Mouse (Mus musculus) kidney, postnatal 14 days (tissue): Measurements from ENCODE around the gene Sema4b.

Experiments used
- DNase-seq: peaks from one replicate; pipeline ENCODE4 v3.0.0; 2022; ENCODE audit warnings: mixed read lengths

Gene Sema4b

DNA sequence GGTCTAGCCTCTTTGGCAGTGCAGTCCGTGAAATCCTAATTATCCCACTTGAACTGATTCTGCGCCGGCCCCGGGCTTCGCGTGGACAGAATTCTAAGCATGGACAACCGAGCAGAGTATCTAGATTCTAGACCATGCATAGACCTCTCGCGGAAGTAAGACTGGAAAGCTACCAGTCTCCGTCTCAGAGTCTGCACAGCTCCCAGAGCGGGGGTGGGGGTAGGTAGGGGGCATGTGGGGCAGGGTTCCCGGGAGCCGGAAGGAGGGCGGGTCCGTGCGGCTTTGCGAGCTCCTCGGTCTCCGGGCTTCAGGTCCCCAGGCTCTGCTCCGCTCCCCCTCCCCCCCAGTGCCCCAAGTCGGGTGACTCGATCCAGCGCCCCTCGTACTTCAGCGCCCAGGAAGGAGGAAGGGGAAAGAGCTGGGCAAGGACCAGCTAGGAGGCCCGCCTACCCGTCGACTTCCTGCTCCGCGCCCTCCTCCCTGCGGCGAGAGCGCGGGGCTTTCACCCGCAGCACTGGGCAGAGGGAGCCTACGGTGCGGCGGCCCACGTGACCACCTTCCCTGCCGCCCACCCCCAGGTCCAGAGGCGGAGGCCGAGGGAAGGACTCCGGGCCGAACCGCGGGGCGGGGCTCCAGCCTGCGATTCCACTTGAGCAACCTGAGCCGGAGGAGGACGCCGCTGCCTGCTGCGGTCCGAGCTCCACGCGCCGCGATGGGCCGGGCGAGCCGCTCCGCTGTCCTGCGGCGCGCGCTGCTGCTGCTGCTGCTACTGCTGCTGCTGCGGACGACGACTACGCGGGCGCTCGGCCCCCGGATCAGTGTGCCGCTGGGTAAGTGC, 11.5 kb downstream of the Sema4b start:
- DNase-seq, result peak; percentile 90

DNA sequence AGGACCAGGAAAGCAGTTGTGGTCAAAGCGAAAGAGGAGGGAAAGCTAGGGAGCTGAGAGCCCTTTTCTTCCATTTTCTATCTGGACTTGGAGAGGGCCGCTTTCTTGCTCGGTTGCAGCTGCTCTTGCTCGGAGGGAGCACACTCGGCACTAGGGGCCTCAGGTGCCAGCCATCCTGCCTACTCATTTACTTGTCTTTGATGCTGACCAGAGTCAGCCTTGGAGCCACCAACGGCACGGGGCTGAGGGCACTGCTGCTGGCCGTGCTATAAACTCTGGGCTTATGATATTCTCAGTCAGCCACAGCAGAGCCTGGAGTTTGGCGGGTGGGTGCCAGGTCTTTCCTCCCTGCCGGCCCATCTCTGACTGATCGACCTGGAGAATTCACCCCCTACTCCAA, 12.2 kb downstream of the Sema4b start:
- DNase-seq, result no peak

DNA sequence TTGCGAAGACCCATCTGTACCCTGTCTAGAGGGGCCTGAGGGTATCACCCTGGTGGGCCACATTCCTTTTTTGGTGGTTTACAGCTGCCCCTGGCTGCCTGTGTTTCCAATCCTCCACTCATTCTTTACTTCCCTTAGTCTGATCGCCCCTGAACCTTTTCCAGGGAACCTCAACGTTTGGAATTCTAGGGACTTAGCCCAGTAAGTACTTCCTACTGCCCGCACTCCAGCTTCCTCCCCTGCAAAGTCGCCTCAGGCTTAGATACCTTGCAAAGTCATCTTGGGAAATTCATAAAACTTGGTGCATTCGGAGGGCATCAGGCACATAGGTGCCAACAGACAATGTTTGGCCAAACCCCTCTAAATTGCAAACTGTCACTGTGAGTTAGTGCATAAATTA, 12.6 kb downstream of the Sema4b start:
- DNase-seq, result no peak

DNA sequence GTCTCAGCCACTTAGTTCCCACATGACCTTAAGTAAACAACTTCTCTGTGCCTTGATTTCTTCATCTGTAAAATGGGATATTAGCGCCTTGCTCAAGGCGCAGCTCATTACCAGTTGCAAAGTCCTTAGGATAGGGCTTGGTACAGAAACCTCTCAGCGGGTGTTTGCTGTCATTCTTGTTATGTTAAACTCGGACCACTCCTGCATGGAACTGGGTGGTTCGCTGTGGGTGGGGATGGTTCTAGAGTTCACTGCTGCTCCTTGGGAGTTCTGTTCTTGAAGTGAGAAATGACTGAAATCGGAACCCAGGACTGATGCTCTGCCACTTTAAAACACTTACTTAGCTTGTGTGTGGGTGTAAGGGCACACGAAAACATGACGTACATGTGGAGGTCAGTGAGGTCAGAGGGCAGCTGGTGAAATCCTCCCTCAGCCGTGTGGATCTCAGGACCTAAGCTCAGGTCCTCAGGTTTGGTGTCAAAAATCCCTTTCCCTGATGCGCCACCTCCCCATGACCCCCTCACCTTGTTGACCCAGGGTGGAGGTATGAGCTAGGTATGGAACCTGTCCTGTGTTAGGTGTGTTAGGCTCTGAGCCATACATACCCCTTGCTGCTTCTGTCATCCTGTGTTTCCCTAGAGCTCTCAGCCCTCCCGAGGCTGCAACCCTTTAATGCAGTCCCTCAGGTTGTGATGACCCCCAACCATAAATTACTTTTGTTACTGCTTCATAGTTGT, 13.4 kb downstream of the Sema4b start:
- DNase-seq, result no peak

DNA sequence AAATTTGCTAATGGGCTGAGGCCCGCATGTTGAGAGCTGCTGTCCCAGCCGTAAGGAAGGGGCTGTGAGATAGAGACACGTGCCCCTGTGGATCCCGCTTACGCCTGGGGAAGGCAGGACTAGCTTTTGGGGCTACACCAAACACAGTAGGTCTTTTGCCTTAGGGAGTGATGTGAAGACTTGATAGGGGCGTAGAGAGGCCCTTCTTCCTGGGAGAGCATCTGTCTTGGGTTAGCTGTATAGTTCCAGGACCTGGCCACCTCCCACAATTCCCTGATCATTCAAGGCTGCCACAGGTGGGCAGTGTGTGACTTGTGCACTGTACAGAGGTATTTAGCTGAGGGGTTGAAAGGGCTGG, 13.9 kb downstream of the Sema4b start:
- no peak for DNase-seq

DNA sequence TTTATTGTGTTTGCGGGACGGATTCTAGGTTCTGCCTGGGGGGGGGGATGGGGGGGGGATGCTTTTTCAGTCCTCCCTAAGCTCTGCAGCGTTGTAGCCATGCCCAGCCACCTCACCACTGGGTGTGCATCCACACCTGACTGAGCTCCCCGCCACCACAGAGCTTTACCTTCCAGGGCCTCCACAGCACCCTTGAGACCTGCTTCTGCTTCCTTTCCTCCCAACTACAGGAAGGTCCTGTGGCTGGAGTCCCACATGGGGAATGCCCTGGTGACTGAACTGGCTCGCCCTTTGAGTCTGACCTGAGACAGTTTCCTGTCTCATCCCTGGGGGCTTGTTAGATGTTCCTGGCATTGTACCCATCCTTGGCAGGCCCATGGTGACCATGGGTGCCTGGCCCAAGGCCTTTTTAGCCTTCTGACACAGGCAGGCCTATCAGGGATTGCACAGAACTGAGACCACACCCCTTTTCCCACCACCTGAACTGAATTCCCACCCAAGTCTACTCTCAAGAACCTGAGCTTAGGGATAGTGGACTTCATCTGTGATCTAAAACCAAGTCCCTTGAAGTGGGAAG, 14.4 kb downstream of the Sema4b start:
- DNase-seq, result no peak

DNA sequence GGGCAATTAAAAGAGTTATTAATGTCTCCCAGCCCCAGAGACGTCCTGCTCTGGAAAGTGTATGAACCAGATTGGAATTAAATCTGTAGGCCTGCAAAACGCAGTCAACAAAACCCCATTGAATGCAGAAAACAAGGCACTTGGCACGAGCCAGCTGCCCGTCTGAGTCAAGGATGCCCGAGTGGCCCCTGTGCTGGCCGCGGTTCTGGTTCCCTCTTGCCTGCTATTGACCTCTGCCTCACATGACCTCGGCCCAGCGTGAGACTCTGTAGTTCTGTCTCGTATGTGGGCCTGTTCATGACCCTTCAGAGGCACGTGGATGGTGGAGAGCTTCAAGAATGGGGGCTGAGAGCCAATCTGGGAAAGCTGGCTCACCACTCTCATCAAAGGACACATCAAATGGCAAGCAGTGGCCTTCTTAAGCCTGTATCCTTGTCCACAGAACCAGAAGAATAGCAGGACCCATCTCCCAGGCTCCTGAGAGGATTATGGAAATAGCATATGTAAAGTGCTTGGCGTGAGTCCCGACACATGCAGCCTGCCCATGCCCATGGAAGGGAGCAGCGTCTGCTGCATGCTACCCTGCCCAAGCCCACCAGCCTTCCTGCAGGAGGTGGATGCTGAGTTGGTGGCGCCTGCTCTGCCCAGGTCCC, 15.4 kb downstream of the Sema4b start:
- DNase-seq, result no peak

DNA sequence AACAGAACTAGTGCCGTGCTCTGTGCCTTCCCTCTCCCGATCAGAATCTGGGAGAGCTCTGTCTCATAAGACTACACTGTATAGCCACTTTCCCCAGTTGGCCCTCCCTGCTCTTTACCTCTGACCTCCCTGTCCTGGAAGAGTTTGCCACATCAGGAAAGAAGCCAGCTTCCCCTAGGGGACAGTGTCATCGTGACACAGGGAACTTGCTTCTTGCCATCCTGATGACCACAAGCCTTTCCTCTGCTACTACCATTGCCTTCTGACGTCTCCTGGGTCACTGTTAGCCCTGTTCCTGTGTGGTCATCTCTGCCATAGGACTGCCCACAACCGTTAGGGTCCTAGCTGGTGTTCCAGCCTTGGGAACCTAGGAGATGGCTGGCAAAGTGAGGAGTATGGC, 16.3 kb downstream of the Sema4b start:
- no peak for DNase-seq

DNA sequence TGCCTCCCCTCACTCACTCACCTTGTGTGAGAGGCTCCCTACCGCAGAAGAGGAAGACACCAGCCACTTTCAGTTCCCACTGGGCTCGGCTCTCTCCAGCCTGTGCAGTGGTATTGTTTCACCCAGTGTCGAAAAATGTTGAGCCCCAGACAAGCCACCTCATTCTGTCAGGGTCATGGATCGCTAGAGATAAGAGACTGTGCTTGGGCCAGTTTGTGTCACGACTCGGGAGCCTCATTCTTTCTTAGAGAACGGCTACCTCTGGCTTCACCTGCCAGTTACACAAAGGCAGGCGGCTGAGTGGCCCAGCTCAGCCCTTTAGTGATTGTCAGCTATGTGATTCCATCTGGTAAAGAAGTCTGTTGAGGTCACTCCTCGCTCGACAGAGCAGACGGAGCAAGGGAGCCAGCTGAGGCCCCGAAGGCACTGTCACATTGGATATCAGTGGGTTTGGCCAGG, 17.0 kb downstream of the Sema4b start:
- no peak for DNase-seq

DNA sequence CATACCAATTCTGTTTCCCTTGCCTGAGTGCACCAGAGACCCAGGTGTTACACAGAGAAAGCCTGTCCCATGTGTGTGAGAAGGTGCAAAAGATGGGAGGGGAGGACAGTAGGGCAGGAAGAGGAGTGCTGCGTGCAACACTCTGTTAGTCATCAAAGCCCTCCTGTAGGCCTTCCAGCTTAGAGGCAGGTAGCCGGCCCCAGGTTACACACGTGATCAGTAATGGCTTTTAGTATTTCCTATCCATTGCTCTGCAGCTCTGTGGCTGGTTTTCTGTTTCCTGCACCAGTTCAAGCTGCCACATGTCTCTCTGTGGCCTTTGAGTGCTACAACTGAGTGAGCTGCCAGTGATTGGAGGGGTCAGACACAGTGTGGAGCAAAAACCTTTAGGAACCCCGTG, 17.7 kb downstream of the Sema4b start:
- no peak for DNase-seq

DNA sequence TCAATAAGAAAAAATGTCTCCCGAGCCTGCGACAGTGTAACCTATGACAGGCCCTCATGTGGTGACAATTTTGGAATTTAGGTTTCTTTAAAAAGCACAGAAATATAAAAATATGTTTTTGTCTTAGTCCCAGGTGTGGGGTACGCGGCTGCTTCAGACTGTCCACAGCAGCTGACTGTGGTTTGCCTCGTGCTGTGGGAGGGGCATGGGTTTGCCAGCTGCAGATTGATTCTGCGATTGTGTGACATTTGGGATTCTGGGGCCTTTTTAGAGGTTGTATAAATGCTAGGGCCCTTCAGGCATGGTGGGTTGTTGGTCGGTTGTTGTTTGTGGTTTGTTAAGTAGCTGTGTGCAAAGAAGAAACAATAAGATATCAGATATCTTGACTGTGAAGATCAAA, 18.3 kb downstream of the Sema4b start:
- DNase-seq, result no peak

DNA sequence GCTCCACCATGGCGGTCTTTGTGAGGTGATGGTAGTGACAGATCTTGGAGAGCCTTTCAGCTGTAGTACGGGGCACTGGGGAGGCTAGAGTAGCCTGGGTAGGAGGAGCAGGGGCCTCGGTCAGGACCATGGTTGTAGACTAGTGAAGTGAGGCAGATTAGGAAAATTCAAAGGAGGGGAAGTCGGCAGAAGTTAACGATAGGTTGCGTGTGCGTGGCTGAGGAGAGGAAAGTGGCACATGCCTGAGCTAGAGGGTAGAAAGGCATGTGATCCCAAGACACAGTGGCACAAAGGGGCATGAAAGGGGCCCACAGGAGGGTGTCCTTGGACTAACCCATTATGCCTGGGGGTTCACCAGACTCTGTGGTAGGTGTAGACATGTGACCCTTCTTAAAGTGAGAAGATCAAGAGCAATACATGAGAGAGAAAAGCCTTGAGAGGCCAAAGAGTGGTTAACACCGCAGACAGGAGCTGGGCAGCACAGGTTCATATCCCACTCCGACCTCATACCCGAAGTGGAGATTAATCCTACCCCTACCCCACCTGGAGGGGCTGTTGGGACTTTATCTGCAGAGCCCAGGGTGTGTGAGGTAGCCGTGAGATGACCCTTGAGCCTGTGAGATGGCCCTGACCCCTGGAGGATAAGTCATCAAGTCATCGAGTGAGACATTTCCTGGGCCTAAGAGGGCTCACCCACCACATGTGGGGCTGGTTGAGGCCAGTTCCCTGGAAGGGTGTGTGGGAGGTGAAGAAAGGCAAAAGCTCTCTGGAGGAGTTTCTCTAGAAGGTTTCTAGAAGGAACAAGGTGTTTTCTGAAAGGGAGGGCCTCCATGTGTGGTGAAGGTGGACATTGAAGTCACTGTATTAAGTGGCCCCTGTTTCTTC, 19.3 kb downstream of the Sema4b start:
- DNase-seq, result no peak

DNA sequence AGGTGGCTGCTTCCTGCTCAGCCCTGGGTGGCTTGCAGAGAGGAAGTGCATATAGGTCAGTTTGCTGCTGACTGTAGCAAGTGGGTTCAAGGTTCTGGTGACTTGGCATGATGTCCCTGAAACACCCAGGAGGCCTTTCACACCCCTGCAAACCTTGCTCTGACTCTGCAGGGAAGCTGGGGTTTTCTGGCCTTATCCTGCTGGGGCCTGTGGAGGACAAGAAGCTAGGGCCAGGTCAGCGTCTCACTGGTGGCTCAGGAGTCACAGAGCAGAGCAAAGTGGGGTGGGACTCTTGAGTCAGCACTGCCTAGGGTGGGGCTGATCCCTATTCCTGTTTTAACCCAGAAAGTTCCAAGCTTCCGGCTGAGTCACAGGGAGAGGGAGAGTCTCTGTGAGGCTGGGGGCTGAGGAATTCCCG, 20.7 kb downstream of the Sema4b start:
- DNase-seq, result peak; percentile 75

DNA sequence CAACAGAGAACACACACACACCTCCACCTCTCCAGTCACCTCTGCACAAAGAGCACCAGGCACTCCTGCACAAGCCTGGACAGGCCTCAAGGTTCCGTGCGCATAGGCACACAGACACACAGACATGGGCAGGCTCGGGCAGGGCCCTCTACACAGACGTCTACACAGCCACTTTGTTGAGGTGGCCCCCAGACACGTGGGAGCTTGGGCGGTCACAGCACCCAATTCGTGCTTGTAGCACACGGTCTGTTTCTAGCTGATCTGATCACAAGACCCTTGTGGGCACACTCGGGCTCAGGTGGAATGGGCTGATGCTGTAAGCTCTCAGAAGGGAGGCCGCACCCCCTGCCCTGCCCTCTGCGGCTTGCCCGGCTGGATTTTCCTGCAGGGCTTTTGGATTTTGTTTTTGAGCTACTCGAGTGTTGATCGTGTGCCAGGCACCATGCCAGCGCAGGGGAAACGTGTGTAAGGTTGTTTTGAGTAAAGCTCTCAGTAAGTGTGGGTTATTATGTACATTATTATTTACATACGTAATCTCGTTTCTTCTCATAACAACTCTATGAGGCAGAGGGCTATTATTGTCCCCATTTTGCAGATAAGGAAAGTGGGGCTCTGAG, 21.5 kb downstream of the Sema4b start:
- DNase-seq, result peak; percentile 54

DNA sequence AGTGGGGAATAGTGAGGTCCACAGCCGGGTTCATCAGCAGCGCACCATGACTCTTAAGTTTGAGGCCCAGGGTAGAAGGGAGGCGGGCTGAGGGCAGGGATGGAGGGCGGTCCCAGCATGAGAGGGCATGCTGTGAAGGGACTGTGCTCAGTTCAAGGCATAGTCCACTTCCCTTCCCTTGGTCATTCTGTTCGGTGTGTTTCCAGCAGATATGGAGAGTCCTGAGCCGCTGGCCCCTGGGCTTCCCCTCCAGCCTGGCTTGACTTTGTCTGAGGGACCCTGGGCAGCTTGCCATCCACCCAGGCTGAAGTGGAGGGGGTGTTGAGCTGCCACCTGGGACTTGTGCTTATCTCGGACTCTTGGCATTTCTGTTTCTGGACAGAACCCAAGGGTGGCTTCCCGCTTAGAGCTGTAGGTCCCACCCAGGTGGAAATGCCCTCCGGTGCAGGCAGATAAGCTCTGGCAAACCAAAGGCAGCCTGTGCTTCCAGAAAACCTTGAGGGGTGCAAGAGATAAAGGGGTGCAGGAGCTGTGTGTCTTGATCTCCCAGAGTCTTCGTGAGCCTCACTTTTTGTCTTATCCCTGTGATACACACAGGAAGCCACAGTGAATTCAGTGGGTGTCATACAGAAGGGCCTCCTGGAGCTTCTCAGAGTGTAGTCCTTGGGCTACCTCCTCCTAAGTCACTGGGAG, 22.2 kb downstream of the Sema4b start:
- DNase-seq, result peak; percentile 57

DNA sequence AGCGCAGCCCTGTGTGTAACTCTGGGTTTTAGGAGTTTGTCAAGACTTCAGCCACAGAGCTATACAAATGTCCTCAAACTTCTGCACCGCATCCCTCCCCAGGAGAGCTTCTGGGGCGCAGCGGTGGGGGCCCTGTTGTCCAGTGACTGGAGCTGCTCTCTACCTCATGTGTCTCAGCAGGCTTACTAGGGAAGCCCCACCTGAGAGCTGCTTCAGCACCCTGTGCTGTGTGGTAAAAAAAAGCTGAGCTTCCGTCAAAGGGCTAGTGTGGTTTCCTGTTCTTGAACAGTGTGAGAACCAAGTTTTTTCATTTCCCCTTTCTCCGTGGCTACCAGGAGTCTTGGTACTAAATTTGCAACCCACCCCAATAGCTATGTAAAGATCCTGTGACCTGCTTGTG, 23.0 kb downstream of the Sema4b start:
- no peak for DNase-seq

DNA sequence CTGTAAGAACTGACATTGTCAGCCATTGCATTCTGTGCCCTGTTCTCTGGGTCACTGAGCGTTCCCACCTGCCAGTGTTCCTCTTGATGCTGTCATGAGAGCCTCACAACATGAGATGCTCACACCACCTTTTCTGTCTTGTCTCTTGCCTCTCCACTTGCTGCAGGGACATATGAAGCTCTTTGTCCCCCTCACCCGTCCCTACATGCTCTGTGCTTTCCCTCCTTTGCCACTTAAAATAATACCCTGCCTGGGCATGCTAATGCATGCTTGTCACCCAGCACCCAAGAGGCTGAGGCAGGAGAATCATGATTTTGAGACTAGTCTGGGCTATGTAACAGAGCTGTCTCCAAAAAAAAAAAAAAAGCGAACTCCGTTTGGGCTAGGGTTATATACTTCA, 24.3 kb downstream of the Sema4b start:
- DNase-seq, result no peak

DNA sequence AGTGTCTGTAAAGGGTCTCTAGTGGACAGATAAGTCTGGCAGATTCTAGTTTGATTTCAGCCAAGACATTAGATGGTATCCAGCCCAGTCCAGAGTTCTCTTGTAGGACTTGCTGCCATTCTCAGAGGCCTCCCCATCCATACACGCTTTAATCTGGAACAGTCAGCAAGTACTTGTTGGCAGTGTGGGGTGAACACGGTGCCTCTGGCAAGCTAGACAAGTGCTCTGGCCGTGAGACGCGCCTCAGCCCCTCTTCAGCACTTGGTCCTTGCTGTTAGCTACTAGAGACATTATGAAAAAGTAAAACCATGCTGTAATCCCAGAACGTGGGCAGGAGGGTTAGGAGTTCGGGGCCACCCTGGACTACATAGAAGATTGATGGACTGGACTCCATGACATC, 27.0 kb downstream of the Sema4b start:
- no peak for DNase-seq

DNA sequence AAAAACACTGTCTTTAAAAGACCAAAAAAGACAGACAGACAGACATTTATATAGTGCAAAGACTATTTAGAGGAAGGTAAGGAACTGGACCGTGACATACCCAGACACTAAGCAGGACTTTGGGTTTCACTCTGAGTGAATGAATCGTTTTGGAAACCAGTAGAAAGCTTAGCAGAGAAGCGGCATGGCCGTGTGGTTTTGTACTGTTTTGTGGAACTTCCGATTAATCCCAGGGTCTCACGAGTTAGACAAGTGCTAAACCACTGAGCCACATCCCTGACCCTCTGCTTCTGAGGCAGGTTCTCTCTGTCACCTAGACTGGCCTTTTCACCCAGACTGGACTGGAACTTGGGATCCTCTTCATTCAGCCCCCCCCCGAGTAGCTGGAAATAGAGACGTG, 27.8 kb downstream of the Sema4b start:
- DNase-seq, result no peak

DNA sequence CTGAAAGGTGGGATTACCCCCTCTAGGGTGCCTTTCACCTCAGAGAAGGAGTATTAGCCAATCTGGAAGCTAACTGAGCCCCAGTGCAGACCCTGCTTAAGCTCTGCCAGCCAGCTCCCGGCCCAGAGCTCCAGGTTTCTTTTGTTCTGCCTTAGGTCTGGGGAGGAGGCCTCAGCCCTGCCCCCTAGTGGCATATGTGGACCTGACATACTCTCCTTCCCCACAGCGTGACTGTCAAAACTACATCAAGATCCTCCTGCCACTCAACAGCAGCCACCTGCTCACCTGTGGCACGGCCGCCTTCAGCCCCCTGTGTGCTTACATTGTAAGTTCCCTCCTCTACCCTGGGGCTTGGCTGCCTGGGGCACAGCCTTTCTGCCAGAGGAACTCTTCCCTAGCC, 28.8 kb downstream of the Sema4b start:
- peak; percentile 83 for DNase-seq

DNA sequence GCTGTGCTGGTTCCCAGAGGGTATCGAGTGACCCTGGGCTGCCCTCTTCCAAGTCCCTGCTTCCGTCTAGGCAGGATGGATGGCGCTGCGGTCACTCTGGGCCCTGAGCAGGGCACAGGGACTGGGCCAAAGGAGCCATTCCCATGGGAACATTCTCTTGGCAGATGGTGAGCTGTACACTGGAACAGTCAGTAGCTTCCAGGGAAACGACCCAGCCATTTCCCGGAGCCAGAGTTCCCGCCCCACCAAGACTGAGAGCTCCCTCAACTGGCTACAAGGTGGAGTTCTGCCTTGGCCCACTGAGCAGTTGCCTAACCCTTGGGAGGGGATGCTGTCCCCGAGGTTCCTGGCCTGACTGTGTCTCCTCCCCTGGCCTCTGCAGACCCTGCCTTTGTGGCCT, 29.9 kb downstream of the Sema4b start:
- peak; percentile 55 for DNase-seq
